Mouse (Mus musculus) large intestine, adult 2 months (tissue): ENCODE results near the gene Dll1. TPM values are rescaled to one million over a fixed set of nuclear protein-coding genes. Genes with fewer than 3 reads are reported as not detected.

ENCODE experiments used
- DNase-seq: peaks from one replicate; pipeline ENCODE4 v3.0.0-alpha.2; 2012; ENCODE audit warnings: low read depth, low spot score
- WGBS: fragments of 180-500 bp; shearing (Covaris S2); methylation state at CpG from one replicate; pipeline ENCODE4 v1.1.7; 2018; 5-methylcytosine and 5-hydroxymethylcytosine counted together
- polyA plus RNA-seq: library from polyadenylated mRNA; depleted of rRNA; stranded (reverse); fragments of >200 nt; gene quantifications from 2 replicates; pipeline ENCODE4 v1.2.3, GENCODE M21; 2012

The Dll1 gene
- polyA plus RNA-seq, 1 experiment, result 20.8 TPM

DNA sequence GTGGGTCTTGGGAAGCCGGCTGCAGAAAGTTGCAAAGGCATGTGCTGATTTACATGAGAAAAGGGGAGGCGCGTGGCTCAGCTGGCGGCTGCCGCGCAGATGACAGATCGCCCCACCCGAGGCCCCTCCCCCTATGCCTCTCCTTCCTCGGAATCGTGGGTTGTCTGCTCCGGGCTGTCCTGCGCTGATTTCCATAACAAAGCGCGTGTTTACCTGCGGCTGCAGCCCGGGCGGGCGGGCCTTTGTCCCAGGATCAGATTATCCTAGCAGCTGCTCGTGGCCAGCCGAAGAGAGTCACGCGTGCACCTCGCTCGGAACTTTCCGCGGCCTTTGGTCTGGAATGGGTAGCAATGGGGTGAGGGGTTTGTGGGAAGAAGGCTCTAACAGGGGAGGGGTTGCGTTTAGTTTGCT lies 4.0 kb upstream of the Dll1 start:
- 2% methylated on average over 27 of the region's 27 CpGs for WGBS
- DNase-seq, result no peak

DNA sequence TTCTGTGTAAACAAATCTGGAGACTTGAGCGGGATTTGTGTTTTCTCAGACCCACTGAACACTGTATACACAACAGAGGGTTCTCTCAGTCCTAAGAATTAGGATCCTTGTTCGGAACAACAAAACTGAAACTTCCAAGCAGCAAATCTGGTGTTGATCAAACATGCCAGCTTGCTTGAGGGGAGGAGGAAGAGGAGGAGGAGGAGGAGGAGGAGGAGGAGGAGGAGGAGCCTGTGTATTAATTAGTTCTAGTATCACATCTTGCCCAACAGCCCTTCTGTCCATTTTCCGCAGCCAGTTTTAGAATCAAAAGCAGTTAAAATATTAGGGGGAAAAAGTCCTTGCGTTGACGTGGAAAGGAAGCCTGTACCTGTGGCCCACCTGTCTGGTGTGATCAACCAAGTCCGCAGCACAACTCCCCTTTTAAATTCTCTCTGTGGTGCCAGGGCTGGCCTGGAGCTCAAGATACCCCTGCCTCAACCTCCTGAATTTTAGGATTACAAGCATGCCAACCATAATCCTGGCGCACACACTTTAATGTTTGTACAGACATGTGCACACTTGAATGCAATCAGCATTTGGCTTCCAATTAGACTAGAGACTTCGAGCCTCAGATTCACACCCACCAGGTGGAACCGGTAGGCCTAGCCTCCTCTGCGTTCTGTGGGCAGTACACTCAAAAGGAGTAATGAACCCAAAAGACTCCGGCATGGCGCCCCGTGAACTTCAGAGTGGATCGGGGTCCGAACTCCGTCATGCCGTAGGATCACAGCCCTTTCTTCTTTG lies 3.3 kb upstream of the Dll1 start:
- DNase-seq, result no peak
- 30% methylated on average over 17 of the region's 17 CpGs for WGBS

DNA sequence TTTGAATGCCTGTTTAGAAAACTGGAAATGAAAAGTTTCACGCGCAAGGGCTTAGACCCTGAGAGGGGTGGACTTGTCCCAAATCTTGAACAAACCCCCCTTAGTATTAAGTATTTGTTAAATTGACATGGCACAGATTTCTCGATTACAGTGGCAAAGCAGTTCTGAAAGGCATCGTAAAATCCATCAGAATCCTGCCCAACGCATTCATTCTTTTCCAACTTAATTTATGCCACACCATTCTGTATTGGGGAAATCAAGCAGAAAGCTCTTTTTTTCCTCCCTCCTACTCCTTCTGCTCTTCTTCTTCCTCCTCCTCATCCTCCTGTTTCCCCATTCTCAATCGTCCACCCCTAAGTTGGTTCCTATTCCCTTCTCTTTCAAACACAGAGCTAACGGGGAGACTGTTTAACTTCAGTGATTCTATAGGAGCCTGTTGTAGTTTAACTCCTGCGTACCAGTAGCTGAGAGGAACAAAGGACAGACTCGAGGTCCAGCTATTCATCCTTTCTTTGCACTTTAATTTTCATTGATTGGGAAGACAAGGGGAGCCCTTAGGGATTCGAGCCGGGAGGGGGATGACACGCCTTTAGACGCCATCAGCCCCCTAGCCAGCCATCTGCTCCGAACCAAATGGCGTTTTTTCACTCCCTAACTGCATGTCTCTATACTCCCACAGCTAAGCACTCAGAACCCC lies 1.9 kb upstream of the Dll1 start:
- DNase-seq, result no peak
- WGBS, result 64% methylated on average over 15 of the region's 15 CpGs

DNA sequence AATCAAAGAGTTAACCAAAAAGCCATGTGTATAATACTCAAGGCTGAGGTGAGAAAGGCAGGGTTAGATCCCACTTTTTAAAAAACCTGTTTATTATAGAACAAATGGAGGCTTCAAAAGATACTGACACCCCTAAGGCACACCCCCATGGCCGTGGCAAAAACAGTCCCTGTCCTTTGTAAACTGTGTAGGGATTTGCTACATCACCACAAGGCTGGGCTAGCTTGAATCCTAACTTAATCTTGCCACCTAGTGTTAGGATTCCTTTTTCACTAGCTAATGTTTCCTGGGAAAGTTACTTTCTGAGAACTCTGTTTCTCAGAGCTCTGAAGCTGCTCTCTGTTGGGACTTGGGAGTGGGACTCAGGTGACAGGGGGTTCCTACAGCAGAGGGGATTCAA lies 1.2 kb upstream of the Dll1 start:
- WGBS, result 6% methylated on average over 1 of the region's 1 CpGs
- no peak for DNase-seq

DNA sequence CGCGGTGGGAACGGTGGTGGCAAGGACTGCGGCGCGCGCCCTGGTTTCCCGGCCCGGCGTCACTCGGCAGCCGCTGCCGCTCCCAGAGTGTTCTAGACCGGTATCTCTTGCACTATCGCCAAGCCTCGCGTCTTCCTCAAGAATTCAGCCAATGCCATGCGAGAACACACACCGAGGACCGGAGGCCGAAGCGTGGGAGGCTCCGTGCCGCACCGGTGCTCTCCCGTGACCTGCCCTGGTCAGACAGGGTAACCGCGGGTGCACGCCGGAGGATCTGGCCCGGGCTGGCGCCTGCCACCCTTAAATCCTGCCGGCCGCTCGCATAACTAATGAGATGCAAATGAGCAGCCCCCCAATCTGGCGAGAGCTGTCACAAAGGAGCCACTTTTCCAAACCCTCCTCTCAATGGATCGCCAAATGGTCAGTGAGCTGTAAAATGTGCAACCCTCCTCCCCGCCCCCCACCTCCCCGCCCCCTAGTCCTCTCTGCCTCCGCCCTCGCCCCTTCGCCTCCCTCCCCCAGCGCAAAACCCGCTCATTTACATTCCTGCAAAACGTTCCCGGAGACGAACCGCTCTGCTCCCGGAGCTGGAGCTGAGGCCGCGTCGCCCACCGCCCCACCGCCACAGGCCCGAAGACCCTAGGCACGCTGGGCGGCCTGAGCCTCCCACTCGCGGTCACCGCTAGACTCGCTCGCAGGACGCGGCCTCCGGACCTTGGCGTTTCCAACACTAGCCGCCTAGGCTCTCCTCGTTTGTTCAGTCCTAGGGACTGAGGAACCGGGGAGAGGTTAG lies 775 bp downstream of the Dll1 start:
- WGBS, result under 1% methylated on average over 68 of the region's 69 CpGs
- DNase-seq, result no peak

DNA sequence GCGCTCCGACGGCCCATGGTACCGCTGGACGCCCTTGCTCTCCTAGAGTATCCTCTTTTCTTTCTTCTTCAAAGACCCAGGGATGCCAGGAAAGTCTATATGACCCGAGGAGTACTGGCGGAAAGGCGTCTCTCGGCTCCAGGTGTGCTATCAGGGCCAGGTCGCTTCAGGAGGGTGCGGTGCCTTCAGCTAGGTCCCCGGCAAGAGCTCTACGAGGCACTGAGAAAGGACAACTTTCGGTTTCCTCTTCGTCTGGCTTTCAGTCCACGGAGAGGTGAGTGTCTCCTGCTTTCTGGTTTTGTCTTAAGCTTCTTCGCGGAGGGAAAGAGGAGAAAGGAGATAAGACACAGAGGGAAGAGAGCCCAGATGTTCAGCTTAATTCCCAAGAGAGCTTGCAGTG lies 1.4 kb downstream of the Dll1 start:
- WGBS, result 0% methylated on average over 18 of the region's 18 CpGs
- no peak for DNase-seq

DNA sequence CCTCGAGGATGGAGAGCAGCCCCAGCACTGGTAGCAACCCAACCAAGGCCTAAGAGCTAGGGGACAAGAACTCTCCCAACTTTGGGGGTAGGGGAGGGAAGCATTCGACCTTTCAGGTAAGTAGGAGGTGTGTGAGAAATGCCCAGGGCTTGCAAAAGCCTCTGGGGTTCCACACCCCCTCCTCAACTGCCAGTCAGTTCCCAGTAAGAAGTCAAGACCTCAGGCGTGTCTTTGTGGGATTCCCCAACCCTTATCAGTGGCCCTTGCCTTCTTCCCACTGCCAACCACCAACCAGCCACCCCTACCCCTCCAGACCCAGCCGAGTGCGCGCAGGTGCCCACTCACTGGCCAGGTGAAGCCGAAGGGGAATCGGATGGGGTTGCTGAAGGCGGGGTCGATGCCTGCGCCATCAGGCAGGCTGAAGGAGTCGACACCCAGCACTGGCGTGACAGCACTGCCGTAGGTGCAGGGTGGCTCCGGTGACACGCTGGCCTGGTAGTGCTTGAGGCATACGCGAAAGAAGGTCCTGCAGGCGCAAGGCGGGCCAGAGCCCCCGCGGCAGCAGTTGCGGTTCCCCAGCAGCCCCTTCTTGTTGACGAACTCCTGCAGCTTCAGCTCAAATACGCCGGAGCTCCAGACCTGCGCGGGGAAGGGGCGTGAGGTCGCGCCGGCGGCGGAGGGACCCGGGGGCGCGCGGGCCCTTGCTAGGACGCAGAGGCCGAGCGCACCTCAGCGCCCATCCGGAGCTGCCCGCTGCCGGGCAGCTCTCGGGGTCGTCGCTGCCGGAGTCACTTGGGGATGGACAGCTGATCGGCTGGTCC lies 2.1 kb downstream of the Dll1 start:
- DNase-seq, result no peak
- WGBS, result 7% methylated on average over 50 of the region's 50 CpGs

DNA sequence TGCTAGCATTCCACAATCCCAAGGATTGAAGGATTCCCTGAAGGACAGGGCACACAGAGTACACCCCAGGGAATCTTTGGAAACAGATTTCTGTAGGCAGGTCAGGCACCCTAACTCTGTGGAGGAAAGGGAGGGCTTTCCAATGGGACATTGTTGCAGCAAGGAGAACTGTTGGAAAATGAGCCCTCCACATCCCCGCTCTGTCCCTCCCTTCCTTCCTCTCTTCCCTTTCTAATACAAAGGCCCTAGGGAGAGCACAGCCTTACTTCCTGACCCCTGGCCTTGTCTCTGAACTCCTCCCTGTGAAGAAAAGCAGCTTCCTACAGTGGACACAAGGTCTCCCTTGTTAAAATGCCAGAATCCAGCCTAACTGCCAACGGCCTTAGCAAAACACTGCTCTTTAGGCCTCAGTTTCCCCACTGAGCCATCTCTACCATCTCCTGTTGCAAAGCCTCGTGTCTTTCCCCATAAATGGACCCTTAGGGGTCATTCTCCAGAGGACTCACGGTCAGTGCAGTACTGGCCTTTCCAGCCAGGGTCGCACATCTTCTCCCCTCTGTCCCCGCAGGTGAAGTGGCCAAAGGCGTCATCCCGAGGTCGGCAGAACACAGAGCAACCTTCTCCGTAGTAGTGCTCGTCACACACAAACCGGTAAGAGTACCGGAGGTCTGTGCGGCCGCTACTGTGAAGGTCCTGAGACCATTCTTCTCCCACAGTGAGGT lies 3.6 kb downstream of the Dll1 start:
- WGBS, result 78% methylated on average over 15 of the region's 15 CpGs

DNA sequence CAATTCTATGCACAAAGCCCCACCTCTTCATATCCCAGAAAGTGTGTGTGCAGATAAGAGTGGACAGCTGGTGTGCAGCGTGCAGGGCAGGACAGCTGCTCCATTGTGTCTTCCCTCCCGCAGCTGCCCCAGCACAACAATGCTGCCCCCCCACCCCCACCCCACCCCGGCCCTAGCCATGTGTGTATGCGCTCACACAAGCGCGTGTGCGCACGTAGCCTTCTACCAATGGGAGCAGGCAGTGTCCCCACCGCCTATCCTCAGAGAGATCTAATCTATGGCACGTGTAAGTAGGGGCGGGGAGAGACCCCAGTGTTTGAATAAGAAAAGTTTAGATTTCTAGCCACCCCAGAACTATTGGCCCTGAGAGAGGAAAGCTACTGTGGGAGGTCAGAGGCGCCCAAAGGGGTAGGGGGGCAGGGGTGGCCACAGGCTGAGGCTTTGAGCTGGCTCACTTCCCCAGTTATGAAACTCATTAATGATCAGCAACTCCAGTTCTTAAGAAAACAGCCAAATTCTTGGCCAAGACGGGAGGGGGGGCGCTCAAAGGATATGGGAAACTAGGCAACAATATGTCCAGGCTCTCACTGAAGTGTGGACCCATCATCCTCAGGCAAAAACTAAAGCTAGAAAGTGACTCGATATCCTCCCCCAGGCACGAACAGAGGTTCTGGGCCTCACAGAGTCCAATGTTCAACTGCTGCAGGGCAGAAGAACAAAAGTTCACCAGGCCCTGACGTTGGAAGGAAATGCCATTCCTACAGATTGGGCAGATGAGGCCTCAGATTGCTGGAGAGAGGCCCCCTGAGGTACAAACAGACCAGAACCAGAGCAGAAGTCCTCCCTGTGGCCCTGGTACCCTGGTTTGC lies 4.5 kb downstream of the Dll1 start:
- 70% methylated on average over 17 of the region's 17 CpGs for WGBS
- no peak for DNase-seq

More for the DNA sequence above, 3.6 kb downstream of the Dll1 start:
- no peak for DNase-seq

DNA sequence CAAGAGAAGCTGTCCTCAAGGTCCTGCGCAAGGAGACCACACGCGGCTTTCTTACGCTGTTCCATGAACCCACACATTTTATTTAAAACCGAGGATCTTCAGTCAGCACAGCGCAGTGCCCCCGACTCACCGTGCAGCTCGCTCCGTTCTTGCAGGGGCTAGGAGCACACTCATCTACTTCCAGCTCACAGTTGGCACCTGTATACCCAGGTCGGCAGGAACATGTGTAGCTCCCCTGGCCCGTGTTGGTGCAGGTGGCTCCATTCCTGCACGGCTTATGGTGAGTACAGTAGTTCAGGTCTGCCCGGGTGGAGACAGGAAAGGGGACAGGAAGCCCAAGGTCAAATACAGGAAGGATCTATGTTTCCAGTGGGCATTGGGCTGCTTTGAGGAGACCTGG lies 6.3 kb downstream of the Dll1 start:
- no peak for DNase-seq
- WGBS, result 90% methylated on average over 14 of the region's 14 CpGs

DNA sequence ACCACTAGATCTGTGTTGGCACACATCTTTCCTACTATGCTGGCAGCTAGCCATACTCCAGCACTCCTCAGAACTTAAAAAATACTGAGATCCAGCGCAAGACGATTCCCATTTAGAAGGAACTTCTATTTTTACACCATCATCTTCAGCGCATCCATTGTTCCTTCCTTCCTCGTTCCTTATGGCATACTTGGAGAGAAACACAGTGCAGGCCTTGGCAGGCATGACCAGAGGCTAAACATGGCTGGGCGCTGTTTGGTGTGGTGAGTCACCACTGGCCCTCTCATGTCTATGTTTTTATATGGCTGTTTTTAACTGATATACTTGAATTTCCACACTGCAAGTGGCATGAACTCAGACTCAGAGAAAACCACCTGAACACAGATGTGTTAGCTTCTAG lies 11.0 kb downstream of the Dll1 start:
- DNase-seq, result no peak
- 33% methylated on average over 5 of the region's 5 CpGs for WGBS

DNA sequence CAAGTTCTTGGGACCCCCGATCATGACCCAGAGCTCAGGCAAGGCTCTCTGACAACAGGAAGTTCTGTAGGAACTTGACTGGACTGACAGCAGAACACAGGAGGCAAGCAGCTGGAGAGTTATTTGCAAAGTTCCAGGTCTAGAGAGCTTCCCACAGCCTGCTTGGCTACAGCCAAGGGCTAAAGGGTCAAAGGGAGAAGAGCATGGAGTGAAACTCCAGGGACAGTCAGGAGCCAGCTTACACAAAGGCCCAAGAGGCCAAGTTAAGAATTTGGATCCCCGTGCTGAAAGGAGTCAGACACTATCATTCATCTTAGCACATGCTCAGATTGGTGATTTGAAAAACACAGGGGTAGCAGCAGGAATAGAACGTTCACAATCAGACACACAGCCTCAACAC lies 13.0 kb downstream of the Dll1 start:
- no peak for DNase-seq
- 75% methylated on average over 3 of the region's 3 CpGs for WGBS

DNA sequence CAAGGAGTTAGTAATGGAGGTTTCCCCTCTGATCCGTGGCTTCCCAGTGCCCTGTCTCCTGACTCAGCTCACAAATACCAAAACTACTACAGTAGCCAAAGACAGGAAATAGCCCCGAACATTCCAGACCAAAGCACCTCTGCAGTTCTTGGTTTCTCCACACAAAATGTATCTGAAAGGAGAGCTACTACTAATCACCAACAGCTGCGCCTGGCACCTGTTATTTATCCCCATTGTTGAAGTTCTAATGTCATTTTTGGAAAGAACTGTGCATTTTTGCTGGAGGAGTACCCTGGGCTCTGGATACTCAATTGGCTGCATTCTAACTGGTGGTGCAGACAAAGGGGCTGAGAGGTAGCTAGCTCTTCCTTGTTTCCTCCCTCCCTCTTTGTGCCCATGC lies 19.6 kb downstream of the Dll1 start:
- no peak for DNase-seq
- WGBS, result 50% methylated on average over 3 of the region's 3 CpGs

DNA sequence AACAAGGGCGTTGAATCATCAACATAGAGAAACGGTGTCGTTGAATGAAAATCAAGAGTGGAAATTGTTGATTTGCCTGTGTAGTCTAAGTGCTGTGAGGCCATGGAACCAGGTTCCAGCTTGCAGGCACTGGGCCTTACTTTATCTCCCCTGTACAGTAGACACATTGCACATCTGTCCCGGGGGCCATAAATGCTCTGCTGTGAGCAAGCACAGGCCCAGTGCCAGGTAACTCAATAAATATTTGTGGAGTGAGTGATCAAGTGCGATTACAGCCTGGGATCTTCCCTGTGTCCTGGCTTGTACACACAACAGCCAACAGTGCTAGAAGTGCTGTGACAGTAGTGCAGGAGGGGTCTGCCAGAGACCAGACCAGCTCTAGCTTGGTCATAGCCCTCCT lies 20.1 kb downstream of the Dll1 start:
- peak; percentile 45 for DNase-seq
- 13% methylated on average over 5 of the region's 5 CpGs for WGBS

DNA sequence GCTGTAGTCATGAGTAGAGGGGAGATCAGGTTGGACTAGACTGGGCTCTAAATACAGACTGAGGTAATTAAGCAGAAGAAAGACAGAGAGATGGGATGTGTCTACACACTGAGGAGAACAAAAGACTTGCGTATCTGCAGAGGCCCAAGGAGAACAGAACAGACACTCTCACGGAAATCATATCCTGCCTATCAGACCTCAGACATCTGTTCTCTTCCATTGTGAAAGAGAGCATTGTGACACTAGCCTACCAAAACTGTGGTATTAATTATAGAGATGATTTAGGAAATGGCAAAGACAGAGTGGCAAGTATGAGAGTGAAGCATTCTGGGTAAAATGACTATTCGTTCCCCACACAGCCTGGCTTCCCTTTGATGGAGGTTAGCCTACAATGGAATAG lies 21.6 kb downstream of the Dll1 start:
- WGBS, result 94% methylated on average over 3 of the region's 3 CpGs
- DNase-seq, result no peak

DNA sequence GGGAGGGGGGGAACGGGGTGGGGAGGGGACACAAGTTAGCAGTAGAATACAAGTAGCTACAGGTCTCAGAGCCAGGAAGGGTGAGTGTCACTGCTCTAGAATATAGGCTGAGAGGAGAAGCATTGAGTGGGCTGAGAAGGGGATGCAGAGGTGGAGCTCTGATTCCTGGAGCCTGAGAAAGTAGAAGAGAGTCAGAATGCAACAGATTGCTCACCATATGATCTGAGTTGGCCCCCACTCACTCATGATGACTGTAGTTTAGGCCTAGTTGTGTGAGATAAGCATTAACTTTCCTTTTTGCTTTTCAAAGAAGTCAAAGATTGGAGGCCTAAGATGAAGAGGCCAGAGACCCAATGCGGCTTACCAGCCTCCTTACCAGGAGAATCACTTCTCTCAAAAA lies 22.7 kb downstream of the Dll1 start:
- WGBS, result 67% methylated on average over 2 of the region's 2 CpGs
- DNase-seq, result no peak

DNA sequence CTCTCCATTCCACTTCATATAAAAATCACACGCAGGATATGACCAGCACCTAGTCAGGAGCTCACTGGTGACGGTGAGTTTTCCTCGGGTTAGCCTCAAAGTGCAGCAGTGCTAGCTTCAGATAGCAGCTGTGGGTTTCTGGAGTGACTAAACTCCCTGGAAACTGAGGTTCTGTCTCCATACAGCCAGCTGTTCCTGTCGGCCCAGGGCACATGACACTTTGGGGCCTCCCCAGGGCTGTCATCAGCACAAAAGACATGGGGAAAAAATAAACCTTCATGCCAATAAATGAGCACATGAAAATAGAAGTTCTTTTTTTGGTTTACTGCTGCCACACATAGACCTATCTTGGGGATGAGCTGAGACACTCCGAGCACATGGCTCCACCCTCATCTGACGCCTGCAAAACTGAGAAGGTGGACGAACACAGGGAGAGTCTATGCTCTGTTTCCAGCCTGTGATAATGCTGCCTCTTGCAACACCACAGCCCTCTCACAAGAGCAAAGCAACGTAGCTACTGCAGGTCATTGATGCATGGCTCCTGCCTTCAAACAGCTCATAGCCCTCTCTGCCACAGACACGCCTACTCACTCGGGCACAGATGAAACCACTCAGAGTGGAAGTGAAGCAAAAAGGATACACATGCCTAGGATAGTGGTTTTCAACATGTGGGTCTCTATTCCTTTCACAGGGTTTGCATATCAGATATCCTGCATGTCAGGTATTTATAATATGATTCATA lies 23.6 kb downstream of the Dll1 start:
- 63% methylated on average over 10 of the region's 10 CpGs for WGBS
- DNase-seq, result no peak

DNA sequence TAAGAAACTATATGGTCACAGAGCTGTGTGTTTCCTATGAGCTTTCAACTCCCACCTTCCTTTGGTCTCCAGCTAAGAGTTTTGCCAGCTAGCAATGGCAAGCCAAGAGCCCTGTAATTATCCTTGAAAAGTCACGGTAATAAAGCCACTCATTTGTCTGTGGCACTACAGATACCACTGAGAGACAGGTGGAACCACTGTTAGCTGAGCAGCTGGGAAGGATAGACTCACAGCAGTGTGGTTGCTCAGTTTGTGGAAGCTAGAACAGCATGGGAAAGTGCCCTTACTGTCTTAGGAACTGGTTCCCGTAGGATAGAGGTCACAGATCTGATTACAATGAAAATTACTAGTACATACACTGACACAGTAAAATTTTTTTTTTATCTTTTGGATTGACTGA lies 26.5 kb downstream of the Dll1 start:
- WGBS, result 47% methylated on average over 2 of the region's 2 CpGs

More for the DNA sequence above, 26.5 kb downstream of the Dll1 start:
- no peak for DNase-seq
